Comparison of ENCODE assay signal across 21 mouse cellular contexts in genomic region chr8:80657639-80658038, GRCm38 (mm10). TPM values are rescaled to one million over a fixed set of nuclear protein-coding genes. Genes with fewer than 3 reads are reported as not detected.
DNase-seq lines count a peak whose midpoint lies in the region; ATAC-seq and TF ChIP-seq lines count a peak whose summit lies in the region.
"Had no signal": no experiment of that assay in that cellular context is flagged by ENCODE, and none has a peak within 500 bp of the region (broad histone marks: within the 10 kb centered on the region; RNA-seq: fewer than 3 reads in every experiment).

No protein-coding gene starts in this region.

- no peaks in the 10 kb centered on the region for H3K27me3 ChIP-seq in hindbrain, embryonic 11.5 days (ENCODE audit: control insufficient read depth, insufficient read depth, low read length)
- no peaks in the 10 kb centered on the region for H3K27me3 ChIP-seq in hindbrain, embryonic 16.5 days (replicated peaks; ENCODE audit: control insufficient read depth, insufficient read depth, low read length)
- H3K27me3 ChIP-seq in G1E (ENCODE audit: insufficient read depth, low read length), result no peaks in the 10 kb centered on the region
- no peaks in the 10 kb centered on the region for H3K27me3 ChIP-seq in liver, embryonic 13.5 days
- no peaks in the 10 kb centered on the region for H3K27me3 ChIP-seq in forebrain, embryonic 14.5 days (replicated peaks; ENCODE audit: control insufficient read depth, insufficient read depth, low read length)
- H3K27me3 ChIP-seq: embryonic facial prominence, embryonic 15.5 days; neural tube, embryonic 13.5 days had no signal

- no peak overlapping the region for H3K4me3 ChIP-seq in hindbrain, embryonic 11.5 days (ENCODE audit: low read depth, low read length)
- no peak overlapping the region for H3K4me3 ChIP-seq in hindbrain, embryonic 16.5 days (ENCODE audit: low read length)
- H3K4me3 ChIP-seq in G1E (ENCODE audit: low read depth, low read length), result no peak overlapping the region
- H3K4me3 ChIP-seq in liver, embryonic 13.5 days (replicated peaks), result no peak overlapping the region
- H3K4me3 ChIP-seq in forebrain, embryonic 14.5 days (ENCODE audit: low read depth, low read length), result no peak overlapping the region
- H3K4me3 ChIP-seq: embryonic facial prominence, embryonic 15.5 days; heart, embryonic 10.5 days; neural tube, embryonic 13.5 days had no signal

- H3K27ac ChIP-seq in hindbrain, embryonic 11.5 days (ENCODE audit: low read depth, low read length), result no peak overlapping the region
- H3K27ac ChIP-seq in hindbrain, embryonic 16.5 days (ENCODE audit: low read depth, low read length), result no peak overlapping the region
- H3K27ac ChIP-seq in liver, embryonic 13.5 days, result peak overlapping the region; percentile 36; the same call in 1 of the 2 replicates
- no peak overlapping the region for H3K27ac ChIP-seq in forebrain, embryonic 14.5 days (ENCODE audit: low read depth, low read length)
- H3K27ac ChIP-seq: embryonic facial prominence, embryonic 15.5 days; heart, embryonic 10.5 days; neural tube, embryonic 13.5 days had no signal

- H3K4me1 ChIP-seq in hindbrain, embryonic 11.5 days (replicated peaks; ENCODE audit: control insufficient read depth, insufficient read depth, low read length), result no peaks in the 10 kb centered on the region
- H3K4me1 ChIP-seq in hindbrain, embryonic 16.5 days (ENCODE audit: control insufficient read depth, insufficient read depth, low read depth, low read length), result no peaks in the 10 kb centered on the region
- peaks cover 31% of the 10 kb centered on the region for H3K4me1 ChIP-seq in G1E (ENCODE audit: insufficient read depth, low read depth, low read length)
- H3K4me1 ChIP-seq in liver, embryonic 13.5 days (replicated peaks), result peaks cover 39% of the 10 kb centered on the region
- no peaks in the 10 kb centered on the region for H3K4me1 ChIP-seq in forebrain, embryonic 14.5 days (ENCODE audit: control insufficient read depth, insufficient read depth, low read length)
- H3K4me1 ChIP-seq: embryonic facial prominence, embryonic 15.5 days had no signal

- no peak overlapping the region for H3K9ac ChIP-seq in hindbrain, embryonic 11.5 days (ENCODE audit: low read depth, low read length)
- no peak overlapping the region for H3K9ac ChIP-seq in hindbrain, embryonic 16.5 days (ENCODE audit: low read depth, low read length)
- no peak overlapping the region for H3K9ac ChIP-seq in liver, embryonic 13.5 days
- H3K9ac ChIP-seq in forebrain, embryonic 14.5 days (ENCODE audit: low read length), result no peak overlapping the region
- H3K9ac ChIP-seq: embryonic facial prominence, embryonic 15.5 days; neural tube, embryonic 13.5 days had no signal

- H3K4me2 ChIP-seq in hindbrain, embryonic 11.5 days (replicated peaks; ENCODE audit: low read depth, low read length), result no peak overlapping the region
- H3K4me2 ChIP-seq in hindbrain, embryonic 16.5 days (ENCODE audit: low read length), result no peak overlapping the region
- no peak overlapping the region for H3K4me2 ChIP-seq in liver, embryonic 13.5 days
- no peak overlapping the region for H3K4me2 ChIP-seq in forebrain, embryonic 14.5 days (ENCODE audit: low read length)
- H3K4me2 ChIP-seq: embryonic facial prominence, embryonic 15.5 days; neural tube, embryonic 13.5 days had no signal

- no peaks in the 10 kb centered on the region for H3K9me3 ChIP-seq in hindbrain, embryonic 11.5 days (ENCODE audit: control insufficient read depth, low read length)
- no peaks in the 10 kb centered on the region for H3K9me3 ChIP-seq in hindbrain, embryonic 16.5 days (ENCODE audit: control insufficient read depth, low read length)
- H3K9me3 ChIP-seq in G1E (replicated peaks), result no peaks in the 10 kb centered on the region
- H3K9me3 ChIP-seq in liver, embryonic 13.5 days (replicated peaks), result no peaks in the 10 kb centered on the region
- H3K9me3 ChIP-seq in forebrain, embryonic 14.5 days (replicated peaks; ENCODE audit: control insufficient read depth, low read length), result no peaks in the 10 kb centered on the region
- H3K9me3 ChIP-seq: embryonic facial prominence, embryonic 15.5 days; heart, embryonic 10.5 days; neural tube, embryonic 13.5 days had no signal

- no peaks in the 10 kb centered on the region for H3K36me3 ChIP-seq in hindbrain, embryonic 11.5 days (ENCODE audit: control insufficient read depth, insufficient read depth, low read length)
- H3K36me3 ChIP-seq in hindbrain, embryonic 16.5 days (ENCODE audit: control insufficient read depth, insufficient read depth, low read length), result no peaks in the 10 kb centered on the region
- no peaks in the 10 kb centered on the region for H3K36me3 ChIP-seq in G1E (replicated peaks)
- H3K36me3 ChIP-seq in liver, embryonic 13.5 days, result no peaks in the 10 kb centered on the region
- no peaks in the 10 kb centered on the region for H3K36me3 ChIP-seq in forebrain, embryonic 14.5 days (ENCODE audit: control insufficient read depth, insufficient read depth, low read length)
- H3K36me3 ChIP-seq: embryonic facial prominence, embryonic 15.5 days; heart, embryonic 10.5 days; neural tube, embryonic 13.5 days had no signal

- ATAC-seq in hindbrain, embryonic 11.5 days (ENCODE audit: low FRiP score), result no peak
- ATAC-seq in hindbrain, embryonic 16.5 days, result no peak
- ATAC-seq in G1E (ENCODE audit: extremely low read depth, insufficient number of reproducible peaks, low FRiP score, poor library complexity, severe bottlenecking), result peak; percentile 36; the same call in 1 of the 2 replicates
- peak; percentile 33 for ATAC-seq in common myeloid progenitor, adult 5-6 weeks (replicated peaks; ENCODE audit: low read depth, poor library complexity, severe bottlenecking)
- peak; percentile 42 for ATAC-seq in liver, embryonic 13.5 days (ENCODE audit: low read depth)
- no peak for ATAC-seq in forebrain, embryonic 14.5 days
- ATAC-seq: activated CD4-positive, CD25-positive, alpha-beta regulatory T cell, adult 4 months; Patski had no signal

- peak; percentile 15 for DNase-seq in hindbrain, embryonic 11.5 days (ENCODE audit: low spot score)
- no peak for DNase-seq in G1E (ENCODE audit: low spot score)
- peak; percentile 13 for DNase-seq in liver, embryonic 13.5 days
- DNase-seq in urinary bladder, postnatal 4 days (ENCODE audit: low spot score in 2 of 2), result no peak
- DNase-seq in frontal cortex, postnatal 36 days (ENCODE audit: low spot score in 2 of 2), result no peak
- DNase-seq in forebrain, embryonic 14.5 days (ENCODE audit: low spot score), result no peak
- DNase-seq: cerebellum, adult 18-20 months; gastrocnemius, postnatal 36 days; heart, postnatal 10 days; kidney, adult 8-10 months; right cerebral cortex, postnatal 25 days had no signal

- WGBS in hindbrain, embryonic 11.5 days, result 46% methylated on average over 4 of the region's 4 CpGs
- 31% methylated on average over 4 of the region's 4 CpGs for WGBS in hindbrain, embryonic 16.5 days
- 5% methylated on average over 4 of the region's 4 CpGs for WGBS in liver, embryonic 13.5 days (ENCODE audit: insufficient replicate concordance)
- WGBS in forebrain, embryonic 14.5 days, result 62% methylated on average over 4 of the region's 4 CpGs

- no peak for TF ChIP-seq CTCF in G1E (IDR thresholded peaks at IDR 0.05; ENCODE audit: low read depth, low read length)

RNA-seq across cellular contexts. Expression of gene Frem3, which starts 46.8 kb away (rescaled TPM):
- polyA plus RNA-seq in hindbrain, embryonic 11.5 days (2014; fragmentation: Nextera tagmentation; extraction: Ambion mirVana), result 0.03 TPM in 1 of 2 replicates, not detected in the other
- polyA plus RNA-seq in hindbrain, embryonic 16.5 days (2015; fragmentation: Nextera tagmentation; extraction: Ambion mirVana), result 0.09 and 0.16 TPM in 2 replicates
- total RNA-seq in G1E (2014; fragmentation: Nextera tagmentation) (not detected in 2 replicates), G1E (2017) (0.06 and 0.11 TPM in 2 replicates)
- polyA plus RNA-seq in G1E (2012), result not detected in 2 replicates
- total RNA-seq in common myeloid progenitor, adult 5-6 weeks (2017), result not detected in 2 replicates
- polyA plus RNA-seq in liver, embryonic 13.5 days (2015; fragmentation: Nextera tagmentation; extraction: Ambion mirVana), result 0.18 and 0.20 TPM in 2 replicates
- polyA plus RNA-seq in forebrain, embryonic 14.5 days (2014; fragmentation: Nextera tagmentation; extraction: Ambion mirVana), result 0.04 and 0.05 TPM in 2 replicates
- total RNA-seq: gastrocnemius, postnatal 36 days; monocyte, adult 5-6 weeks had no signal
- polyA plus RNA-seq: activated CD4-positive, CD25-positive, alpha-beta regulatory T cell, adult 4 months; forebrain, embryonic 11.5 days; heart, embryonic 10.5 days; Patski; thymus, postnatal 0 days had no signal

Comparison
In these comparisons a context has a peak if more than half of its experiments do, and no peak if none do; other contexts are left out.
1. ATAC-seq: peak in G1E (single experiment), common myeloid progenitor, adult 5-6 weeks (single experiment) and liver, embryonic 13.5 days (single experiment); none in hindbrain, embryonic 11.5 days (single experiment), hindbrain, embryonic 16.5 days (single experiment) and forebrain, embryonic 14.5 days (single experiment).
2. DNase-seq: peak in hindbrain, embryonic 11.5 days (single experiment) and liver, embryonic 13.5 days (single experiment); none in G1E (single experiment), urinary bladder, postnatal 4 days (0 of 2), frontal cortex, postnatal 36 days (0 of 2) and forebrain, embryonic 14.5 days (single experiment).